Mouse (Mus musculus) small intestine, adult 2 months (tissue): ENCODE measurements around the gene Olfr1417.
A peak's percentile ranks its signal among the peaks of the same experiment; 100 is the strongest.

Source experiments
- CTCF ChIP-seq: fragments of 200-500 bp; IDR thresholded peaks from 2 replicates; pipeline ENCODE4 v1.5.1; 2012; ENCODE audit warnings: low read depth, mild to moderate bottlenecking, control low read depth, inconsistent platforms, low read length, moderate library complexity, mixed read lengths; ENCODE audit not compliant: insufficient replicate concordance, insufficient read length; ENCODE audit errors: extremely low read depth
- POLR2A ChIP-seq: fragments of 200-500 bp; IDR thresholded peaks from 2 replicates; pipeline ENCODE4 v1.6.1; 2012; ENCODE audit warnings: low read depth, mild to moderate bottlenecking, control low read depth, inconsistent platforms, low read length, moderate library complexity

GRCm38 (mm10) chr19:11818199-11819142 is 20.5 kb downstream of the Olfr1417 start:
- TF ChIP-seq CTCF (no peak), POLR2A (peak; percentile 64)
